Mouse (Mus musculus): Measurements from ENCODE around the gene Kcng3.

DNA sequence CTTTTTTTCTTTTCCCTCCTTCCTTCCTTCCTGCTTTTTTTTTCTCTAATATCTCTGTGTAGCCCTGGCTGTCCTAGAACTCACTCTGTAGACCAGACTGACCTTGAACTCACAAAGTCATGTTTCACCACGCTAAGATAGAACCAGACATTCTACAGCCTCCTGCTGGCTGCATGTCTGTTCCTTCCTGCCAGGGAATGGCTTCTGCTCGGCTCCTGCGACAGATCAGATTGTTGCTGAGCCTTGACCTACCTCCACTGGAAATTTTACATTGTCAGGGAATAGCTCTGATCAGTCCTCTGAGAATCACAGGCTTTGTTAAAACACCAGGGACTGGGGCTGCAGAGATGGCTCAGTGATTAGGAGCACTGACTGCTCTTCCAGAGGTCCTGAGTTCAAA lies 24.0 kb upstream of the Kcng3 start:
- no peak for TF ChIP-seq CTCF (IDR thresholded peaks at IDR 0.05; ENCODE audit: low read depth, low read length)
- TF ChIP-seq POLR2A (IDR thresholded peaks at IDR 0.05; ENCODE audit: insufficient read depth, low read length), result no peak
